Mouse (Mus musculus) embryonic fibroblast, embryonic 13.5 days (primary cell): ENCODE results near the gene Ephb1.

Experiments used
- CTCF ChIP-seq: IDR thresholded peaks from 2 replicates; pipeline ENCODE4 v1.5.1; 2011; ENCODE audit warnings: mild to moderate bottlenecking, control low read depth, low read length, moderate library complexity, borderline replicate concordance; ENCODE audit not compliant: insufficient read depth
- POLR2A ChIP-seq: IDR thresholded peaks from 2 replicates; pipeline ENCODE4 v1.6.1; 2011; ENCODE audit warnings: low read depth, mild to moderate bottlenecking, control low read depth, low read length, moderate library complexity

DNA sequence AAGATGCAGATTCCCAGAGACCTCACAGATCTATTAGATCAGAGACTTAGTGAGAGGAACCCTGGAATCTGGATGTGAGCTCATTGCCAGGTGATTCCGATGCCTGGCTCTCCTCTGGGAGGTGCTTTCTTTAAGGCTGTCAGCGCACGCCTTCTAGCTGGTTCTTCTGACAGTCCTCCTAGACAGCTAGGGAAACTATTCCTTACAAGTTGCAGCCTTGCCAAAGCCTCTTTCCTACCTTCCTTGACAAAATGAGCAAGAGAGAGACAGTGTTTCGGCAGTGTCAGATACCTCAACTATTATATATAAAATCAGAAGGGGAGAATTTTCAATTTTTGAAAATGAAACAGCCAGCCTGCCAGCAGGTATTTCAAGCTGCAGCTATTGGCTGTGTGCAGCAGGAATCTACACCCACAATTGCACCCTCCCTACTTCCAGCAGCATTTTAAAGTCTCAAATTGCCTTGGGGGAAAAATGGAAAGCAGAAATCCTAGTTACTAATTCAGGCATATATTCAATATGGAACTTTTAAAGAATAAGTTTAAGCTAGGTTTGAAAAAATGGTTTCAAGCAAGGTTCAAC, 377.5 kb downstream of the Ephb1 start:
- TF ChIP-seq POLR2A (no peak), CTCF (no peak)
